Mouse (Mus musculus) cerebellum, adult (tissue): ENCODE data around the gene Crebzf.

Experiments used
- ATAC-seq: cut with Nextera tagmentation; 2 replicates; pipeline ENCODE4 v1.9.2; 2017; ENCODE audit warnings: mild to moderate bottlenecking, moderate library complexity, mixed read lengths; ENCODE audit not compliant: insufficient number of reproducible peaks, low FRiP score, low TSS enrichment

Gene Crebzf

DNA sequence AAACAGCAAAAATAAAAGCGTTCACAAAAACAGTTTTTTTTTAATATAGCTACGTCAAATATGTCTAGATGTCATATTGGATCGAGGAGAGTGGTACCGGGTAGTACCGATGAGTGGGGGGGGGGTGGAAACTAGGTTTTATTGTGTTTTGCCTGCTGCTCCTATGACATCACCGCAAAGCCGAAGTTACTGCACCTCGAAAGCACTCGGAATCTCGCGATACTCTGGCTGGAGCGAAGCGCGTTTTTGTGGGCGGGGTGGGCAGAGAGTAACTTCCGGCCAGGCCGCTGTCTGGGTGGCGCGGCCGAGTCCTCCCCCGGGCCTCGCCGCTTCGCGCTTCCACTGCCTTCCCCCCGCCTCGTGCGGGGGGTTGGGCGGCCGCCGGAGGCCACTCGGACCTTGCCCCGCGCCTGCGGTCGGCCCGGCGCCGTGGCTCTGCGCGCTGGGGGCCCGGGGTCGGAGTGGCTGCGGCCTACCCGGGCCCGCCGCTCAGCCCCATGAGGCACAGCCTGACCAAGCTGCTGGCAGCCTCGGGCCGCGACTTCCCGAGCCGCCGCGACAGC, at the start of gene Crebzf:
Gene Crebzf, plus strand, starts transcription at position 212 of the 563 bp plus-strand sequence.
- peak; percentile 97 for ATAC-seq

DNA sequence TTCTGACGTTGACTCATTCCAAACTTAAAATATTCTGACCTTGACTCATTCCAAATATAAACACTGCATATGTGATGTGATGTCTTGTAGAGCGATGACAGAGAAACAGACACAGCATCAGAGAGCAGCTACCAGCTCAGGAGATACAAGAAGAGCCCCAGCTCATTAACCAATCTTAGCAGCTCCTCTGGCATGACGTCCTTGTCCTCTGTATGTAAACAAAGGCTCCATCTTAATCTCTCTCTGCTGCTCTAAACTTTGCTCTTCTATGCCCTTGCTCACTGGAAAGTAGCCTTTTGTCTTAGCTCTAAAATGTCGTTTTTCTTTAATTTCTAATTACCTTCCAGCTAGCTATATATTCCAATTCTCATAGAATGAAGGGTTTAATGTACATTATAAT, 47.5 kb upstream of the Crebzf start:
- no peak for ATAC-seq

DNA sequence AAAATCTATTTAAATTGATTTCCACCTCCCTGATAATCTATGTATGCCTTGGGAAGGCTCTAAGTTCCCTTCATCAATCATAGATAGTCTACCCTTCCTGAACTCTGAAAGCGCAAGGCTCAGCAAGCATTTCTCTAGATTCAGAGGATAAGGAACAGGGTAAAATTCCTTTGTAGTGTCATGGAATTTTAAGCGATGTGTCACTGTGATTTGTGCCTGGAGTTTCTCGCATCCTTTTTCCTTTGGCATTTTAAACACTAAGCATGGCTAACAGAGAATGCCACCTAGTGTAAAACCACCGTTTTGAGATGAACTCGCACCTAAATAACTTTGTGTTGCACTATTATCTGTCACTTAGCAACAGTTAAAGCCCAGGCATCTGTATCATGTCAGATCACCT, 46.6 kb upstream of the Crebzf start:
- ATAC-seq: no peak

DNA sequence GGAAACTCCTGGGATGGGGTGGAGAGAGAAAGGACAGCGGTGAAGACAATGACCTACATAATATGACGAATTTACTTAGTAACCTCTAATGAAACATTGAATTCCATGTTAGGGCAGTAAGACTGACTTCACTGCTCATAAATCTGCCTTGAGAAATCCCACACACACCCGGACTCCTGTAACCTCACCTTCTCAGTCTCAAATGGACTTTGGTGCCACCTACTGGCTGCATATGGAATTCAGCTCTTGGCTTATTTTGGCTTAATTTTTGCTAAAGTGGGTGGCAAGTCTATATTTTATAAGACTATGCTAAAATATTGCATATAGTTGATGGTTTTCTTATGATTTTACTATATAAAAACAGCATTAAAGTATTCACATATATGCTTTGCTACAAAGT, 32.6 kb upstream of the Crebzf start:
- ATAC-seq: peak; percentile 56

DNA sequence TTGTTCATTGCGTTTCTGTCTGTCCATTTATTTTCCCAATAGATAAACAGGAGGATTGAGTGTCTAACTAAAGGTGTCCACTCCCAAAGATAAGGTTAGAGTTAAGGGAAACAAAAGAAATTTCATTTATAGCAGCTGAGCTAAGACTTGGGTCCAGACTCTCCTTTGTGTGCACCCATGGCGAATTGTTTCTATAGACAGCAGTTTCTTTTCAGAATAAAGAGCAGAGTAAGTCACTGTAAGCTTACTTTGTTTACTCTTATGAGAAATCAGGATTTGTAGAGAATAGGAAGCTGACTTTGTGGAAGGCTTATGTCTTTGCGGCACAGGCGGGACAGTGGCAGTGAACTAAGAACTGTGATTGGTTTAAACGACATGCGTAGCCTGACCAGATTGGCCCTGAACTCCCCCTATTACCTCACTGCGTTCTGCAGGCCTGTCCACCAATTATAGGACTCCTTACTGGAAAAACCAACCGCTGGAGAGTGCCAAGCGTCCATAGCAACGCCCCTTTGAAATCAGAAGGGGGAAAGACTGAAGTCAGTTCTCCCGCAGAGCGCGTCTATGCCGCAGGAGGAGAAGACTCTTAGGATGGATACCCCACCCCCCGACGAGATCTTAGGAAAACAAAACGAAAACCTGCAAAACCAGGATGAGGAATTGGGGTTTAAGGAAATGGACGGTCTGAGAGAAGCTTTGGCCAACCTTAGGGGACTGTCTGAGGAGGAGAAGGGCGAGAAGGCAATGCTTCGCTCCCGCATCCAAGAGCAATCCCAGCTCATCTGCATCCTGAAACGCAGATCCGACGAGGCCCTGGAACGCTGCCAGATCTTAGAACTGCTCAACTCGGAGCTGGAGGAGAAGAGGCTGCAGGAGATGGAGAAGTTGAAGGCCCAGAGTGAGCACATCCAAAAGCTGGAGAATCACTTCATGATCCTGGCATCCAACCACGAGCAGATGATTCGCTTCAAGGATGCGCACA, 16.2 kb upstream of the Crebzf start, which contains the start of gene Ccdc89:
Gene Ccdc89, plus strand, starts transcription at position 558 of the 982 bp plus-strand sequence.
- peak; percentile 100 for ATAC-seq

DNA sequence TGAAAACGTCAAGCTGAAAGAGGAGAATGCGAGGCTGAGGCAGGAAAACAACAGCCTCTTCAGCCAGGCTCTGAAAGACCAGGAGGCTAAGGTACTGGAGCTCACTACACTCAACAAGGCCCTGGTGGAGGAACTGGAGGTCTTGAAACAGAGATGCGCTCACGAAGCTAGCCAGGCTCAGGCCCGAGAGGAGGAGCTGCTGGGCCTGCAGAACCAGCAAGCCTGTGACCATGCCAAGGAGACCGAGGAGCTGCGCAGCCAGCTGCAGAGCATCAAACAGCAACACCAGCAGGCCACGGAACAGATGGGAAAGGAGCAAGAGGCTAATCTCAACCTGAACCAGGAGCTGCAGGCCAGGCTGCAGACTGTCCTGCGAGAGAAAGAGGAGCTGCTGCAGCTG, 15.5 kb upstream of the Crebzf start:
- ATAC-seq: 0 out of 2 replicates have a peak, but pooled peaks have one; percentile 16

DNA sequence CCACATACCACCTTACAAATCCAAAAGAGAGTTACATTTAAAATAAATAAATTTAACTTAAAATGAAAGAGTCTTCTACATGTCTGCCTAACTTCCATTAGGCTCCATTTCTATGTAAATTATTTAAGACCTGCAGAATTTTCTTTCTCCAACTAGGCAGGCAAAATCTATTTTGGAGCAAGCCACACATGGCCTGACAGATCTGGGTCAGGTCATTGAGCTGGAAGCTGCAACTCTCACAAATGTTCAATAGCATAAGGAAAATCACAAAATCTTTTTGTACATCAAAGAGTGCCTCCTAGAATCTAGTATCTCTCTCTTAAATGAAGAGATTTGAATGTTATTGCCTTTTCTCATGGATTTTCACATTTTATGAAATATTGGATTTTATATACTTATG, 10.3 kb upstream of the Crebzf start:
- ATAC-seq: 0 out of 2 replicates have a peak, but pooled peaks have one; percentile 61

DNA sequence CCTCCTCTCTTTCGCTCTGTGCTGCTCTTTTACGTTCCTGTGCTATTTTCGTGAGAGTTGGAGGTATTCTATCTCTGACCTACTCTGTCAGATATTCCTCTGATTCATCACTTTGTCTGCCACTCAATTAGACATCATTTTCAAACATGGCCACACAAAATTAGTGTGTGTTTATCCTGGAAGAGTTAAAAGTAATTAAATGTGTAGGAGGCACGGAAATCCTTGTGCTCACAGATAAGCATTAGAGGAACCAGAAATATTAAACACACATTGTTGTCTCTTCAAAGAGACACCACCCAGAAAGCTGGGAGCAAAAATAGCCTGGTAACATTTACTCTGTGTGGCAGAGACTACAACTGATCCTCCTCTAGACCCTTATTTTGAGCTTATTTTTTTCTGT, 2.5 kb upstream of the Crebzf start:
- ATAC-seq: no peak

DNA sequence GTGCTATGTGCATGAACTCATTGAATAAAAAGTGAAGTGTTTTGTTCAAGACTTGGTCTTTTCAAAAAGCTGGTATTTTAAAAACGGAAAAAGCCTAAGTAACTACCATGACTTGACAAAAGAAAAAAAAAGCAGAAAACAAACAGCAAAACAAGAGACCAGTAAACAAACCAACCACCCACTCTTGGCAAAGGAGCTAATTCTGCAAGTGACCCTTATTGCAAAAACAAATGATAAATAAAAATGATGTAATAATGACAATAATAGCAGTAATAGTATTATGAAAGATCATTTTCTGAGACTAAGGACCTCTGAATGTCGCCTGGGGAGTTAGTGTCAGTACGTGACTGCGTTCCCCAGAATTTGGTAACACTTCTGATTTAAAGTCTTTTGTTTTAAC, 459 bp upstream of the Crebzf start:
- peak; percentile 2; the same call in 1 of the 2 replicates for ATAC-seq

DNA sequence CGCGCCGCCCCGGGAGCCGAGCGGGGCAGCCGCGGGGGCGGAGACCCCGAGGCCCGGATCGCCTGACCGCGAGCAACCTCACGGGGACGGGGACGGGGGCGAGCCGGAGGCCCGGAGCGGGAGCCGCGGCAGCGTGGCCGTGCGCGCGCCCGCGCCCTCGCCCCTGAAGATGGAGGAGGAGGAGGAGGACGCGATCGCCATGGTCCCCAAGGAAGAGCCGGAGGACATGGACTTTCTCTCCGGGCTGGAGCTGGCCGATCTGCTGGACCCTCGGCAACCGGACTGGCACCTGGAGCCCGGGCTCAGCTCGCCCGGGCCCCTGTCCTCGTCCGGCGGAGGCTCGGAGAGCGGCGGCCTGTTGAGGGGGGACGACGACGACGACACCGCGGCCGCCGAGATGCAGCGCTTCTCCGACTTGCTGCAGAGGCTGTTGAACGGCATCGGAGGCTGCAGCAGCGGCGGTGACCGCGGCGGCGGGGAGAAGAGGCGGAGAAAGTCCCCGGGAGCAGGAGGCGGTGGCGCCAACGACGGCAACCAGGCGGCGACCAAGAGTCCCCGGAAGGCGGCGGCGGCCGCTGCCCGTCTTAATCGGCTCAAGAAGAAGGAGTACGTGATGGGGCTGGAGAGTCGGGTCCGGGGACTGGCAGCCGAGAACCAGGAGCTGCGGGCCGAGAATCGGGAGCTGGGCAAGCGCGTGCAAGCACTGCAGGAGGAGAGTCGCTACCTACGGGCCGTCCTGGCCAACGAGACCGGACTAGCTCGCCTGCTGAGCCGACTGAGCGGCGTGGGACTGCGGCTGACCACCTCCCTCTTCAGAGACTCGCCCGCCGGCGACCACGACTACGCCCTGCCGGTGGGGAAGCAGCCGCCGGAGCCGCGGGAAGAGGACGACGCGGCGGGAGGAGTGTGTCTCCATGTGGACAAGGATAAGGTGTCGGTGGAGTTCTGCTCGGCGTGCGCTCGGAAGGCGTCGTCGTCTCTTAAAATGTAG, 867 bp downstream of the Crebzf start:
- ATAC-seq: peak; percentile 77

DNA sequence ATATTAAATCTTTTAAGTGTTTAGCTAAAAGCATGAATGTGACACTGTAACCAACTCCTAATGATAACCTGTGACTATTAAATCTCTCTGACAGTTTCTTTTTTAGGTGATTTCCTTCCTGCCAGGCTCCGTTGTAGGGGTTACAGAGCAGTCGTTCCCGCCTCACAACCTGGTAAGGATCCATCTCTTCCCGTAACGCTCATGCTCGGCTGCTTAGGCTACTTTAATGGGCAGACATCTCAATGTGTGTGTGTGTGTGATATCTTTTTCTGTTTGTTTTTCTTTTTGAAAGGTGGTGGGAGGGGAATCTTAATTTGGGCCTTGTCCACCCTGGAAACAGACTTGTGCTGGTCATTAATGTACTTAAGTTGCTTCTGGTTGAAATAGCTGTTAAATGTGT, 1.7 kb downstream of the Crebzf start:
- no peak for ATAC-seq

DNA sequence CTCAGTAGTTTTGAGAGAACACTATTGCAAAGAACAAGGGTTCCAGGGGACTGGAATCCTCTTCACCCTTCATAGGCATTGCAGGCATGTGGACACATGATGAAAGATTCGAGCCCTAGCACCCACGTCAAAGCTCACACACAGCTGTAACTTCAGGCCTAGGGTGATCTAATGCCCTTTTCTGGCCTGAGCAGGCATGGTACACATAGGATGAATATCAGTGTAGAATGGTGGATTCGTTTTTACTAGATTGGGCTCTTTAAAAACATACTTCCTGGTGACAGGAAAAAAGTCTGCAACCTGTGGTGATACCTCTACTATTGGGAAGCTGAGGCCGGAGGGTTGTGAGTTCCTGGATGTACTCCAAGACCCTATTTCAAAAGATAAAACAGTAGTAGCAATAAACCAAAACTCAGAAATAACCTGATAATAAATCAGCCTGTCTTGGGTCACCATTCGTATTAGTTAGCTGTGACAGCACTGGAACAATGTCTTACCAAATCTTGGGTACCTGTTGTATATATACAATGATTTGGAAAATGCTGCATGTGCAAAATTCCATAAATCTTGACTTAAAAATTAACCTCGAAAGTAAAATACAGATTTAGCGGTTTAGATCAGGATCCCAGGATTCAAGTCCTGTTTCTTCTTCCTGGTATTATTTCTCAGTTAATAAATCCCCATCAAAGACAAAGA, 13.8 kb downstream of the Crebzf start:
- no peak for ATAC-seq

DNA sequence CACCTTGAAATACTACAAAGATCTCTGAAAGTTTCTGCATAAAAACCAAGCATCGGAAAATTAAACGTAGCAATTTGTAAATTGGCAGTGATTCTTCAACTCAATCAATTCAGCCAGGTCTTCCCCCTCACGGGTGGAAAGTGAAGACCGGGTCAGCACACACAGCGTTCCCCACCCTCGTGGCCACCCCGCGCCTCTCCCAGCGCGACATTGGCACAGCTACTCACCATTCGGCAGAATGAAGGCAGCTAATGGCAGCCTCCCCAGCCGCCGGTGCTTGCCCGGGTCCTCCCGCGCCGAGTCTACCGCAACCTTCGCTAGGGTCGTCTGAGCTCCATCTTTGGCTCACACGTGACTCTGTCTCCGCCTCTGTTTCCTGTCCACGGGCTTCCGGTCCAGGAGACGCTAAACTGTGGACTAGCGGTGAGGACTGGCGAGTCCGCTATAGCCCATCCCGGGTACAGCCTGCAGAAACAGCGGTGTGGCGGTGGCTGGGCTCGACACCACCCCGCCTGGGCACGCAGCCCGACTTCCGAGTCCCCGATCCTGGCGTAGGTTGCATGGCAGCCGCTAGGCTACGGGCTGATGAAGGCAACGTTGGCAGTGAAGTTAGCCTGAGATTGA, 14.4 kb downstream of the Crebzf start, which contains the start of gene Tmem126a:
Gene Tmem126a, minus strand, starts transcription at position 385 of the 624 bp plus-strand sequence.
- peak; percentile 98 for ATAC-seq

DNA sequence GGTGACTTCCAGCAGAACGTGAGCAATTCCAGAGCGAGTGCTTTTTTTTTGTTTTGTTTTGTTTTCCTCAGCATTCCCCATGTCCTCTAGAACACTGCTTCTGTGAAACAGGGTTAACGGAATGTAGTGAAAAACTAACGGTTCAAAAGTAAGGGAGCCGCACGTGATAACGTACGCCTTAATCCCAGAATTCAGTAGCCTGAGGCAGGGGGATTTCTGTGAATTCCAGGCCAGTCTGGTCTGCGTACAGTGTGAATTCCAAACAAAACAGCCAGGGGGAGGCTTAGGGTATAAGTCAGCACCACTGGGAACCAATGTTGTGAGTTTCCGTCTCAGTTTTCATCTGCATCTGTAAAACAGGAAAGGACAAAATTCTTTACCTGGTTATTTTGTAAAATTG, 15.0 kb downstream of the Crebzf start:
- 0 out of 2 replicates have a peak, but pooled peaks have one; percentile 5 for ATAC-seq

DNA sequence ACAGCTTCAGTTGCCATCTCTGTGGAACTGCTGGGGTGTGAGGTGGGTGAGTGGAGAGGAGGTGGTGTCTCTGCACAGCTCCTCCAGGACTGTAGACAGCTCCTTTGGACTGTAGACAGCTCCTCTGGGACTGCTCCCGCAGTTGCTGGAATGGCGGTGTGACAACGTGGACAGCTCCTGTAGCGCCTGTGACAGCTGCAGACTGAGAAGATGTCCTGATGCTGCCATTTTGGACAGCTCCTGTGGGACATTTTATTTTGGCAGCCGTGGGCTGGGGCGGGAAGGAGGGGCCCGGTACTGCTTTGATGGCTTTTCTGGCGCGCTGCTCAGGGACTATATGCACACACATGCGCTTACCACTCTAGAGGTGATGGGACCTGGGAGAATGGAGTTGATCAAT, 17.8 kb downstream of the Crebzf start:
- no peak for ATAC-seq

DNA sequence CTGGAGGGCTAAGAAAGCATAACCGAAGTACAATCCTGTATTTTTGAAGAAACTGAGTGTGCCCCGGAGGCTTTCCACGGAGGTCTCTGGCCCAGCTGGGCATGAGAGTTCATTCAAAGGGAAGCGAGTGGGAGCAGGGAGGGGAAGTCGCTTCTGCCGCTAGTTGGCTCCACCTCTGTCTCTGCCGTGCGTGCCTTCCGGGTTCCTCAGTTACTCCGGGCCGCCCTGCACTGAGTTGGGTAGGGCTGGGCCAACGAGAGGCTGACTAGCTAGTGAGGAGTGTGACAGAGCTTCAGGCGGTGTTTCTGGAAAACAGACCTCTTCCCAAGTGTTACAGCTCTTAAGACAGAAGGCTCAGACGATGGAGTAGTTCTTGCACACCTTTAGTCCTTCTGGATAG, 18.4 kb downstream of the Crebzf start:
- no peak for ATAC-seq

DNA sequence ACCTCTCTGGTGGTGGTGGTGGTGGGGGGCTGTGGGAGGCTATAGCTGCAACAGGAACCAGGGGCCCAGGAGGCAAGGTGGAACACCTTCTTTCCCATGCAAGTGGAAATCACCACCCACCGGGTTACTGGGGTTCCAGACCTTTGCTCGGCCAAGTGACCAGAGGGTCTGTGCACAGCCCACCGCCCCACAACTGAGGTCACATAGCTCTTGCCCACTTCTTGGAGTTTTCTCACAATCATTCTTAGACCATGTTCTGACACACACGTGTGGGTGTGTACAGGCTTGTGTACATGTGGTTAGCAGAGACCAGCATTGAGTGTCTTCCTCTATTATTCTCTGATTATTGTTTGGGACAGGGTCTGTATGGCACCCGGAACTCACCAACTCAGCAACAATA, 18.9 kb downstream of the Crebzf start:
- ATAC-seq: no peak

DNA sequence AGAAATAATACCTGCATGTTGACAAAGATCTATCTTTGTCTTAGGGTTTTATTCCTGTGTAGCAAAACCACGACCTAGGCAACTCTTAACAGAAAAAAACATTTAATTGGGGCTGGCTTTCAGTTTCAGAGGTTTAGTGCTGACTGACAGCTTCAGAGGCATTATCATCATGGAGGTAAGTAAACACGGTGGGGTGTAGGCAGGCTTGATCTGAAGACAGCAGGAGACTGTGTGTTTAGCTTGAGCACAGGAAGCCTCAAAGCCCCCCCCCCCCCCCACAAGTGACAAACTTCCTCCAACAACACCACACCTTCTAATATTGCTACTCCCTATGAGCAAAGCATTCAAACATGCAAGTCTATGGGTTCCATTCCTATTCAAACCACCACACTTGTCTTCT, 31.0 kb downstream of the Crebzf start:
- no peak for ATAC-seq

DNA sequence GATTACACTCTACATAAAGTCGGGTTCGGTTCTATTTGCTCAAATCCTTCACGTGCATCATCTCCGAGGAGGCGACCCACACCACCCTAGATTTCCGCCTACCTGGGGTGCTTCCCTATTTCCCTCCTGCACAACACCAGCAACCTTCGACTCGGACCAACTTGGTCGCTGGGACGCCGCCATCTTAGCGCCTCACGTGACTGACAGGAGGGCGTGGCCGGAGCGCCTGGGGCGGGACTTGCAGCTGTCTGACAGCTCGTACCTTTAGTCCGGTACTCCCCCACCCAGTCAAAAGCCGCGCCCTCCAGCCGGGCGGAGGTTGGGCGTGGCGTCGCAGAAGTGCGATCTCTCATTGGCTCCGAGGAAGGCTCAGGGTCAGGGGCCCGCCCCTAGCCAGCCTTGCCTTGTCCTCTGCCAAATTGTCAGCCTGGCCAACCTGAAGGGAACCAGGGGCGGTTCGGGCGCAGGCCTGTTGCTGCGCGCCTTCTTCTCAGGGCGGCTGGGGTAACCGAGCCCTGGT, 33.3 kb downstream of the Crebzf start, which contains the start of gene Tmem126b:
Gene Tmem126b, minus strand, starts transcription at position 209 of the 520 bp plus-strand sequence.
- ATAC-seq: peak; percentile 97
